Mouse (Mus musculus): ENCODE measurements around the gene Gm10295.

Gene Gm10295

DNA sequence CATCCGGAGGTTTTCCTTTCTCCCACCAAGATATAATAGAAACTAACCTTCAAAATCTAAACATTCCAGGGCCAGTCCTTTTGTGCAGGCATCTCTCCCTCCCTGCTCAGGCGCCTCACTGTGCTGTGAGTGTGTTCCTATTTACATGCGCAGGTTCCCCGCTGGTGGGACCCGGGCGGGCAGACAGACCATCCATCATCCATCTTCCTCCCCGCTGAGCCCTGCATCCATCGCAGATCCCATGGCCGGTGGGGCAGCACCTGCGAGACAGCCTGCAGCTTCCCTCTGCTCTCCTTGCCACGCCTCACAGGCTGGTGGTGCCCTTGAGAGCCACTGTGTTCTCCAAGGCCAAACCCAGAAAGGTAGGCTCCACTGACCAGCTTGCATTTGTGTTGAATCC, at the start of gene Gm10295:
Gene Gm10295 (minus strand): TSS at position 122 of the 400 bp plus-strand sequence.
- DNase-seq, result no peak

- no peak for DNase-seq
These were observed 49.7 kb upstream of the Gm10295 start for GRCm38 (mm10) chr7:71401032-71401431.

- DNase-seq, result no peak
These were observed 48.8 kb upstream of the Gm10295 start for GRCm38 (mm10) chr7:71399891-71400632.

GRCm38 (mm10) chr7:71398959-71399756, 47.9 kb upstream of the Gm10295 start:
- peak in 1 of 2 experiments; percentile 48 for DNase-seq

- no peak for DNase-seq
These were observed 47.1 kb upstream of the Gm10295 start for GRCm38 (mm10) chr7:71398389-71398788.

DNA sequence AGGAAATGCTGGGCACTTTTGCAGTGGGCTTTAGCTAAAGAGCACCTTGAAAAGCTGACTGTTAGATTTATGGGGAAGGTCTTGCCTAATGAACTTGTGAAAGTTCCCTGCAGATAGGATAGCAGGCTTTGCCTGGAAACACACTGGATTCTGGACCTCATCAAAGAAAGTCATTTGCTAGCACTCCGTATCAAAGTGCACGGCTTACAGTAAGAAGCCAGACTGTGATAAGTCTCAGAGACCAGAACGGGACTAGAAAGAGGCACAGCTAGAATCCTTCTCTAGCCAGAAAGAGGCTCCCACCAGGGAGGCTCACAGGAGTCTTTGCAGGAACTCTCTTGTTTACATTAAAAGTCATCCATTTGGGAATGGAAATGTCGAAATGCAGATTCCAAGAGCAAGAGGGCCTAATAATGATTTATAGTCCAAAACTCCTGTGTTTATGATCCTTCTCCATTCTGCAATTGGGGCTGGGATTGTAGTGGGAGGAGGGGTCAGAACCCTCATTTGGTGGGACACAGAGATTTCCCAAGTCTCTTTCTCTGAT, 41.6 kb upstream of the Gm10295 start:
- DNase-seq, result no peak

- DNase-seq, result peak in 1 of 2 experiments; percentile 57
These were observed 40.0 kb upstream of the Gm10295 start for GRCm38 (mm10) chr7:71391333-71391732.

- peak in 1 of 2 experiments; percentile 44 for DNase-seq
These were observed 39.0 kb upstream of the Gm10295 start for GRCm38 (mm10) chr7:71390291-71390690.

- no peak for DNase-seq
These were observed 34.8 kb upstream of the Gm10295 start for GRCm38 (mm10) chr7:71386050-71386449.

DNA sequence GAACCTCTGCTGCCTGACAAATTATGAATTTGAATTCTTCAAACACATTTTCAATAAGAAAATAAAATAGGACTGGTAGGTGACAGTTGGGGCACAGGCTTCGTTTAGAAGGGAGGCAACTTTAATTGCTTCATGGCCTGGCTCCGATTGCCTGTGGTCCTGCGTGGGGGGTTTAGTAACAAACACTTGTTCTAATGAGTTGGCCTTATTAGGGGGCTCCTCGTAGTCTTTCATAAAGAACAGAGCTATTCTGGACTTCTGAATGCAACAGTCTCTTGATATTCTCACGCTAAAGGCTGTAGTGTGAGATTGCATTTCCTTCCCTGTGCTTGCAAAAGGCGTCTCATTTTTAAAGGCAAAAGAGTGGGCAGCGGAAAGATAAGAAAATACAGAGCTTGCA, 33.6 kb upstream of the Gm10295 start:
- no peak for DNase-seq

- DNase-seq, result peak; percentile 27 to 42
These were observed 32.3 kb upstream of the Gm10295 start for GRCm38 (mm10) chr7:71383341-71384130.

- no peak for DNase-seq
These were observed 28.8 kb upstream of the Gm10295 start for GRCm38 (mm10) chr7:71379826-71380825.

- peak; percentile 61 to 70 for DNase-seq
These were observed 27.8 kb upstream of the Gm10295 start for GRCm38 (mm10) chr7:71378812-71379760.

DNA sequence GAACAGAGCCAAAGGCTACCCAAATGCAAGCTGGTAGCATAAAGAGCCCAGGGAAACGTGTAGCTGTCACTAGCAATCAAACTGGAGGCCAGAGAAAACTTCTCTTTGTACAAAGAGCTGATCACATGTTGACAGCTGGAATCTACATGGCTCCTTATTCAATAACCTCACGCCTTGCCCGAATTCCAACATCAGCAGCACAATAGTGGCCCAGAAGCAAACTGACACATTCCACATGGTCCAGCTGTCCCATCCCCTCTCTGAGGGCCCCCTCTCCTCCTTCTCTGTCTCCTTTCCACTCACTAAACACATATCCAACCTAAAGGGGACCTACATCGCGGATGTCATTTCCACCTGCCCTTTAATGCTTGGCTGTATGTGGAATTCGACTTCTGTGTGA, 26.7 kb upstream of the Gm10295 start:
- DNase-seq, result no peak

DNA sequence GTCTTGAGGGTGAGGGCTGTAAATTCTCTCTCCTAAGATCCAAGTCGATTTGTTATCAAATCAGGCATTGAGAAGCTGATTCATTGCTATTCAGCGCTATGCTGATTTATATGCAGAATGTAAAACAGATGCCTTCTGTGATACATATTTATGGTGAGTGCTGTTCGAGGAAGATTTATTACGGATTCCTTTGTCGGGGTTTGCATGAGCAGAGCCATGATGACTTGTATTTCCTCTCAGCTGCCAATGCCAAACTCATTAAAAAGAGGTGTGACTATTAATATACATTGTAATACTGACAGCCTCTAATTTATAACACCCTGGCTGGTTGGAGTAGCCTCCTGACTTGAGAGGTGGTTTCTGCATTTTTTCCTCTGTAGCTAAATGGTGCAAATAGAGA, 22.8 kb upstream of the Gm10295 start:
- no peak for DNase-seq

DNA sequence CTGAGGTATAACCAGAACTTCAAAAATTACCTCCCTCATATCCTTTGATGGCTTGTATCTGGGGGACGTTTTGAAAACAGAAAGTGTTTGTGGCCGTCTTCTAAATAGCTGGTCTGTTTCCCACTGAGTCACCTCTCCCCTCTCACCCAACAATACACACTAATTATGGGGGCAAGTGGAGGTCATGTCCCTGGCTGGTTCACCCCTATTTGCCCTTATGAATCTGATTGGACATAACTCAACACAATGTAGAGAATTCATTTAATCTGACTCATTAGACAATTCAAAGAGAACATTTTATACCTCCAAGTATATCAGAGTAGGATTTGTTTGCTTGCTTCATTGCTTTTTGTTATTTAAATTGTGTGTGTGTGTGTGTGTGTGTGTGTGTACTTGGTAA, 20.6 kb upstream of the Gm10295 start:
- DNase-seq, result no peak

DNA sequence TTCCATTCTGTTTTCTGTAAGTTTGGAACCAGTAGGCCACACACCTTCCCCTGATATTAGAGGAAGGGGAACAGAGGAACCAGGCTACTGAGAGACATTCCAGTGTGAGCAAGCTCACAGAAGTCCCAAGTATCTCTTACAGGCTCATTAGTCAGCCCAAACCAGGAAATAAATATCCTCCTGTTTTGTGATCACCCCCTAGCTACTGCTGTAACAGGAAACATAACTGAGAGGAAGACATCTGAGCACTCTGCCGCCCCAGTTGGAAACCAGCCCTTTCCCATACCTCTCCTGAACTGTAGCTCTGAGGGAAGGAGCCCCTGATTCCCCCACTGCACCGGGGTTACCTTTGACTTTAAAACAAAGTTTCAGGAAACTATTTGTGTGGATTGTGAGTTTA, 19.5 kb upstream of the Gm10295 start:
- DNase-seq, result peak in 1 of 2 experiments; percentile 51

DNA sequence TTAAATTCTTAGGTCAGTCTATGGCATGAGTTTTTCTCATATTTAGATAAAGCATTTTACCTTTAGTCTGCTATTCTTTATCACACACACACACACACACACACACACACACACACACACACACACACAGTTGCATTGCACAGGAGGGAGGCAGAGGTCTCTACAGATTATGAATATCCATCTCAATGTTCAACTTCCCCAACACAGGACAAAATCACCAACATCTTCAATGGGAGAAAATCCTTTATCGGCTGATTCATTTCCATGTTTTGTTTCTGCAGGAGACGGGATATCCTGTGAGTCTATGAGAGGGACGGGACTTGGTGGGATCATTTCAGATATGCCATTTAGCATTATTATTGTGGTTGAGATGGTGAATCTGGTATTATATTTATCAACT, 18.8 kb upstream of the Gm10295 start:
- DNase-seq, result no peak

DNA sequence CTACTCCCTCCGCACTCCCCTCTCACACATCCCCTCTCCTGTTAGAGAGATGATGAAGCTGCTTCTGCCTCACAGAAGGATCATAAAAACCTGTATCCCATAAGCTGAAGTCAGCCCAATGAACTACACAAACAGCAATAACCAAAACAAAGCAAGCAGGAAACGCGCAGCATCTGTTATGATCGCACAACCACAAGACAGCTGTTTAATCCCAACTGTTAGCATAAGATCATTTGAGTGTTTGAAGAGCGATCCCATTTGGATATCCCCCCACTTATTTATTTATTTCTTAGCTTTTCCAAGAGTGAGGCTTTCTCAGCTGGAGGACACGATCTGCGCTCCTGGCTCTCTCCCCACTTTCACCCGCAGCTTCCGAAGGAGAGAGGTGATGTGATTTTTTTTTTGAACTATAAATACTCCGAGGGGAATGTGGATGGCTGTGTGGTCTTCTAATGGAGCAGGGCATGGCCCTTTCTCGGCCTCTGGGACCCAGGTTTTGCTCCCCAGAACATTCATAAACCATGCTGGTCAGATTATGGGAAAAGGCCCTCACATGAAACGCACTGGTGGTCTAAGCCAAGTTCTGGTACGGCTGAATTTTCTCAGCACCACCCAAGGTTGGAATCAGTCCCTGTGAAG, 17.4 kb upstream of the Gm10295 start:
- no peak for DNase-seq

DNA sequence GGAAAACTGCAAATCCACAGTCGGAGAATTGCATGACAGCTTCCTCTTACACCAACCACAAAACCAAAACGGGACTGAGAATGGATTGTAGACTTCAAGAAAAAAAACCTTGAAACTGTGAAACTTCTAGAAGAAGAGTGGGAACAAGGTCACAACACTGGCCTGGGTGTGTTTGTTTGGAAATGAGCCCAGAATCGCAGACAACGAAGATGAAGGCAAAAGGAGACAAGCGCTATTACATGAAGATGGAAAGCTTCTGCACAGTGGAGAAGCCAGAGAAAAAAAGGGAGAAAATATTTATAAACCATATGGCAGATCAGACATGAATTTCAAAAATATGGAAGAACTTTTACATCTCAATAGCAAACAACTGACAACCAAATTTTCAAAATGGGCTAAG, 4.3 kb upstream of the Gm10295 start:
- DNase-seq, result peak; percentile 17 to 21
